Mouse (Mus musculus) T-helper 2 cell (primary cell): ENCODE measurements at regions not wholly inside any gene's neighbourhood (a gene's known extent, or its start where the extent isn't known, plus 50 kb on each side); places are given as distances from the start of the nearest gene placed in this dataset.

Experiments
- in situ Hi-C: fragments of 300-600 bp; cut with MboI, MseI; formaldehyde crosslinking; loops from one replicate; pipeline ENCODE4 v1.15.1; 2025; ENCODE audit warnings: high pct_unique_total_duplicates

- in situ Hi-C loops = loop anchor here (10.0 kb wide), 1 partner anchor 360 kb away; no protein-coding TSS in a partner anchor
Measured at GRCm38 (mm10) chr17:51405059-51405458, 225.9 kb upstream of the Tbc1d5 start.

GRCm38 (mm10) chr17:51397973-51398372, 218.8 kb upstream of the Tbc1d5 start:
- in situ Hi-C loops = no loop called here

GRCm38 (mm10) chr17:51393771-51394221, 214.6 kb upstream of the Tbc1d5 start:
- in situ Hi-C loops = no loop called here

DNA sequence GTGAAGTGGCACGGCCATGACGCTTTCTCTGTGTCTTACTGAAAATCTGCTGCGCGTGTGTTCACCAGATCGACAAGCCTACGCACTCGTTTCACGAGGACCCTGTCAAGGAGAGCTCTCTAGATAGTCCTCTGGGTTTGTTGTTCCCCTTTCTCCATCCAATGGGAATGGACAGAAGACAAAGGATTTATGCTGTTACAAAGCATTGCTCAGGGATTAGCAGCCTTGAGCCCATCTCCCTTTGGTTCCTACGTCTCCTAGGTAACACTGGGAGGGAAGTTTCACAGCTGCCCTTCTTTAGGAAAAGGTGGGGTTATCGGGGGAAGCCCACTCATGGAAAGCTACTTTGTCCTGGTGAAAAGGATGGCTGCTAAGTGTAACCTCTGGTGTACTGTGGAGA, 212.7 kb upstream of the Tbc1d5 start:
- in situ Hi-C loops = no loop called here

GRCm38 (mm10) chr17:51382552-51382951, 203.4 kb upstream of the Tbc1d5 start:
- in situ Hi-C loops = no loop called here

- in situ Hi-C loops = no loop called here
Measured at GRCm38 (mm10) chr17:51371937-51372479, 192.9 kb upstream of the Tbc1d5 start.

- in situ Hi-C loops = no loop called here
Measured at GRCm38 (mm10) chr17:51370990-51371389, 191.8 kb upstream of the Tbc1d5 start.

- in situ Hi-C loops = no loop called here
Measured at GRCm38 (mm10) chr17:51370085-51370484, 190.9 kb upstream of the Tbc1d5 start.

GRCm38 (mm10) chr17:51362801-51363200, 183.6 kb upstream of the Tbc1d5 start:
- in situ Hi-C loops = no loop called here

- in situ Hi-C loops = no loop called here
Measured at GRCm38 (mm10) chr17:51362271-51362670, 183.1 kb upstream of the Tbc1d5 start.

DNA sequence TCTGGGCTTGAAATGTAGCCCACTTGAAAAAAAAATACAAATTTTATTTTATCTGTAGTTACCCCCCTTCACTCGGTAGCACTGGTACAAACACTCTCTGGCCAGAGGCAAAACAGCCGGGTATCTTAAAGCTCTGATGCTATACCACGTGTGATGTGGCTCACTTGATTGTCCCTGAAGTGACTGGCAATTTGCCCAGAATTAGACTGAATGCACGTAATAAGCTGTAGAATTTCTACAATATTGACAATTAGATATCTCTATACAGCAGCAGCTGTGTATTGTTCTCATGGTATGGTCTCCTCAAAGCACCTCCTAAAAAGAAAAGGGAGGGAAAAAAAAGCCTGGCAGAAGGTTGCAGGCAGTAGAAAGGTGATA, 179.2 kb upstream of the Tbc1d5 start:
- in situ Hi-C loops = no loop called here

DNA sequence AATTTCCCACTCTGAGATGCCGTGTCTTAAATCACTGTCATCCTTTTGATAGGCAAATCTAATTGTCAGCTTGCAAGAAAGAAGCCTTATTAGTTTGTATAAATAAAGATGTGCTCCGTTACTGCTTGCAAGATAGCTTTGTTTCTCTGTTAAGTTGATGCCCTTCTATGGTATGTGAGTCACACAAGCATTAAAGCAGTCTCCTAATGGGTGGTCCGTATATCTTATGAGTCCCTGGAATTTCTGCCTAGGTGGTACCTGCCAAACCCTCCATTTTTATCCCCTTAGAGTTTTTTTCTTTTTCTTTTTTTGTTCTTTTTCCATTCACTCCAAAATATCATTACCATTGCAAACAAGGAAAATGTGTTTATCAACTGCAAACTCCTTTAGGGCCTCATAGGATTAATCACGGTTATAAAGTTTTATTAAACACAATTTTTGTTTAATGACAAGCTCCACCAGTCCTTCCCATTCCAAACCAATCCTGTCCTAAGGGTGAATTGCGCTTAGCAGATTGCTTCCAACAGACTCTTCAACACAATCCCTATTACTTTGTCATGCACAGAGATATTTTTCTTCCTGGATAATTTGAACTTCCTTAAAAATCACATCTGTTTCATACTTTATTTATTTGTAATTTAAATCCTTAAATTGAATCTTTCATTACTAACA, 178.7 kb upstream of the Tbc1d5 start:
- in situ Hi-C loops = no loop called here

DNA sequence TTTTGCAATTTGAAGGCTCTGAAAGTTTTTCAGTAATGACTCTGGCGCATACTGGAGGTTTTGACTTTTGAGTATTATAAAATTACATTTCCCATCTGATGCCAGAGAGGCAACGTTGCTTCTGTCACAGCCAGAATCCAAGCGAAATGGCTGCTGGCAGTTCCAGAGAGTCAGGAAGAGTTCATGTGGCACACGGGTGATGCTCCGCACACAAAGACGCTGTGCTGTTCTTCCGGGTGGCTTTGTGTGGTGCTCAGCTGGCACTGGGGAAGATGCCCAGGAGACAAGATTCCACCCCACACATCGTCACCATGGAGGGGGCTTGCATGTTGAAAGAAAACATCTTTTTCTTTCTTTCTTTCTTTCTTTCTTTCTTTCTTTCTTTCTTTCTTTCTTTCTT, 177.3 kb upstream of the Tbc1d5 start:
- in situ Hi-C loops = no loop called here

DNA sequence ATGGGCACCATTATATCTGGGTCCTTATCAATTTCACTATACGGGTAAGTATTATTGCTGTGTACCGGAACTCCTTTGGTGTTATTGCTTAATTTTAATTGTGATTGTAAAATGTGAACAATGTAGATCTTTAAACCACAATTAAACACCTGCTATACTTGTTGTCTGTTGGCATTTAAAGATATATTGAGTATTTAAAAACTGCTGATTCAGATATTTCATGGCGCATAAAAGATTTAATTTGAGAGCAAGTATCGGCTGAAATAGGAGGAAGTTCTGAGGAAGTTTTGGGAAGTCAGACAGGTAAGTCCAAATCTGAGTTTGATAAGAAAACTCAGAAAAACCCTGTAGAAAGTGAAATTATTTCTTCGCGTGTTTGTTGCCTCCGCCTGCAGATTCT, 142.7 kb upstream of the Tbc1d5 start:
- in situ Hi-C loops = no loop called here

DNA sequence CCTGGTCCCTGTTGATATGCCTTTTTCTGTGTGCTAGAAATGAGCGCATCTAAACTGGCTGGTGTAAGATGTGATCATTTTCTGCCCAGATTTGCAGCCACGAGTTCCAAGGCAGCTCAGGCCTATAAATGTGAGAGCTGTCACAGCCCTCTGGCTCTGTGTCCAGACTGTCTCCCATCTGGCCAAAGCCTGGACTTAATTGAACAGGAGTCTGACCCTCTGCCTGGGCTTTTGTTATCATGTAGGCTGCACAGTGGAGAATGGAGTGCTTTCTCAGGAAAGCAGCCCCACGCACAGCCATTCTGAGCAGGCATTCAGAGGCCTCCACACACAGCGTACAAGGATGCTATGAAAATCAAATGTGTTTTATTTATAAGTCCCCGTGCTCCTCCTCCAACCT, 141.9 kb upstream of the Tbc1d5 start:
- in situ Hi-C loops = no loop called here

- in situ Hi-C loops = no loop called here
Measured at GRCm38 (mm10) chr17:51304964-51305363, 125.8 kb upstream of the Tbc1d5 start.

DNA sequence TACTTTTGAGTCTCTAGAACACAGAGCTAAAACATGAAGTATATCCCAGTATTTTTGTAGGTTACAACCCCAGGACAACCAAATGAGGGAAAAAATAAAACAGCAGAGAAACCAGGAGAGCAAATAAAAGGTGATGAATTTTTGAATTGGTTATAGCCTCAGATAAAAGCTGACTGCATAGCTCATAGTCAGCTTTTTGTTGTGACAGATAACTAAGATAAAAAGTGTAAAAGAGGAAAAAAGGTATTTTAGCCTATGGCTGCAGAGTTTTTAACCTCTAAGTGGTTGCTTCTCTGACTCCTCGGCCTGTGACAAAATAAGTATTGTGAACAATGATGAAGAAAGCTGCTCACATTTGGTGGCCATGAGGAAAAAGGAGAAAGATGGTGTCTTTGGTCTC, 111.6 kb upstream of the Tbc1d5 start:
- in situ Hi-C loops = loop anchor here (10.0 kb wide), 1 partner anchor 466 kb away; no protein-coding TSS in a partner anchor

- in situ Hi-C loops = no loop called here
Measured at GRCm38 (mm10) chr17:51288751-51289150, 109.6 kb upstream of the Tbc1d5 start.

DNA sequence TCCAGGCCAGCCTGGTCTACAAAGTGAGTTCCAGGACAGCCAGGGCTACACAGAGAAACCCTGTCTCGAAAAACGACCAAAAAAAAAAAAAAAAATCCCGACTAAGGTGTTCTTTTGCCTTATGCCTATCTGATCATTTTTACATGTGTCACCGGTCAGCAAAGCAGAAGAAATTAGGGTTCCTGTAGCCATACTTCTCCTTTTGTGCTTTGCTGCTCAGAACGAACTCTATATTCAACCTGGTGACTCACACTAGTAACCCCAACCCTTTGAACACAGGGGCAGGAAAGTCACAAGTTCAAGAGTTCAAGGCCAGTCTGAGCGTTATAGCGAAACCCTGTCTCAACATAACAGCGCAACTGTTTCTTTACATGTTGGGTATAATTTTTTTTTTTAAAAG, 108.7 kb upstream of the Tbc1d5 start:
- in situ Hi-C loops = no loop called here

DNA sequence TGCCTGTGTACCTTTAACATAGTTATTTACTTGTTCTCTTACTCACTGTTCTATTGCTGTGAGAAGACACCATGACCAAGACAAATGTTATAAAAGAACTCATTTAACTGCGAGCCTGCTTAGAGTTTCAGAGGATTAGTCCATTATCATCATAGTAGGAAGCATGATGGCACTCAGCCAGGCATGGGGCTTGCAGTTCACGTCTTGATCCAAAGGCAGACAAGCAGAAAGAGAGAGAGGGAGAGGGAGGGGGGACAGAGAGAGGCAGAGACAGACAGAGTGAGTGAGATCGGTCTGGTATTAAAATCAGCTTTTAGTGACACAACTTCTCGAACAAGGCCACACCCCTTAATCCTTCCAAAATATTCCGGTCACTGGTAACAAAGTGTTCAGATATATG, 106.2 kb upstream of the Tbc1d5 start:
- in situ Hi-C loops = no loop called here

- in situ Hi-C loops = no loop called here
Measured at GRCm38 (mm10) chr17:51278771-51279170, 99.6 kb upstream of the Tbc1d5 start.

GRCm38 (mm10) chr17:51278094-51278493, 98.9 kb upstream of the Tbc1d5 start:
- in situ Hi-C loops = no loop called here

DNA sequence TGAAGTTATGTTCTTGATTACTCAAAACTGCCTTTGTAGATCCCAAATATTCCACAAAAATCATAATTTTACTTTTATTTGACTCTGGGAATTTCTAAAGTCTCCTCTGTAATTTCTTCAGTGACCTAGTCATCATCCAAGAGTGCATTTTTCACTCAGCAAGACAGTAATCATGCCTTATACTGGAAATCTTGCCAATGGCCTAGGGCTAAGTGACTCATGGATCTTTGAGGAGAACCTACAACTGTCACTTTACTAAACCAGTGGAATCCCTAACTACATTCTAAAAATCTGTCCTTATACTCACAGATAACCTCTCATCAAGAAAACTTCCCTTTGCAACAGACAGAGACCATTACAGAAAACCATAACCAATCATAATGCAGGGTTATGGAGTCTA, 98.0 kb upstream of the Tbc1d5 start:
- in situ Hi-C loops = no loop called here

GRCm38 (mm10) chr17:51272025-51272424, 92.9 kb upstream of the Tbc1d5 start:
- in situ Hi-C loops = no loop called here
